Mouse (Mus musculus) embryonic fibroblast, embryonic 13.5 days (primary cell): ENCODE measurements around the gene P4ha1.

ENCODE experiments used
- CTCF ChIP-seq: IDR thresholded peaks from 2 replicates; pipeline ENCODE4 v1.5.1; 2011; ENCODE audit warnings: mild to moderate bottlenecking, control low read depth, low read length, moderate library complexity, borderline replicate concordance; ENCODE audit not compliant: insufficient read depth
- POLR2A ChIP-seq: IDR thresholded peaks from 2 replicates; pipeline ENCODE4 v1.6.1; 2011; ENCODE audit warnings: low read depth, mild to moderate bottlenecking, control low read depth, low read length, moderate library complexity

- TF ChIP-seq CTCF (peak; percentile 68; the same call in 1 of the 2 replicates), POLR2A (no peak)
Measured at GRCm38 (mm10) chr10:59308993-59309715, 13.9 kb upstream of the P4ha1 start.
